Mouse (Mus musculus) CD4-positive, CD25-positive, alpha-beta regulatory T cell, adult 2 months (primary cell): ENCODE data around the gene Tenm2.

Experiments used
- DNase-seq: peaks from one replicate; pipeline ENCODE4 v3.0.0-alpha.2; 2012; ENCODE audit warnings: low read depth, low spot score

Gene Tenm2

GRCm38 (mm10) chr11:37107069-37107468, 128.7 kb downstream of the Tenm2 start:
- DNase-seq, result no peak

DNA sequence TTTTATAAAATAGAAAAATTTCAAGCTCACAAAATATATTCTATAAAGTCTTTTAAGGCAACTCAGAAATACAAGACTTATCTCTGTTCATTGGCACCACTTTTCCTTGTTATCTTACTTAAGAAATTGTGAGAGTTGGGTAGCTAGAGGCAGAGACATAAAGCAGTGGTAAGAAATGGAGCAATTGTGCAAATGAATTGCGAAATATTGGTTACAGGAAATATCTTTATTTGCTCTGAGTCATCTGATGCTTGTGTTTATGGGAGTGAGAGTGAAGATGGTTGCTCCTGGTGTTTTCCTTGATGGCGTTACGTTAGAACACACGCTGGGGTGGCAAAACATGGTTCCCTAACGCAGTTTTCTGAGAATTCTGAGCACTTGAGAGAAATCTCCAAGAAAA, 156.4 kb downstream of the Tenm2 start:
- DNase-seq, result no peak

DNA sequence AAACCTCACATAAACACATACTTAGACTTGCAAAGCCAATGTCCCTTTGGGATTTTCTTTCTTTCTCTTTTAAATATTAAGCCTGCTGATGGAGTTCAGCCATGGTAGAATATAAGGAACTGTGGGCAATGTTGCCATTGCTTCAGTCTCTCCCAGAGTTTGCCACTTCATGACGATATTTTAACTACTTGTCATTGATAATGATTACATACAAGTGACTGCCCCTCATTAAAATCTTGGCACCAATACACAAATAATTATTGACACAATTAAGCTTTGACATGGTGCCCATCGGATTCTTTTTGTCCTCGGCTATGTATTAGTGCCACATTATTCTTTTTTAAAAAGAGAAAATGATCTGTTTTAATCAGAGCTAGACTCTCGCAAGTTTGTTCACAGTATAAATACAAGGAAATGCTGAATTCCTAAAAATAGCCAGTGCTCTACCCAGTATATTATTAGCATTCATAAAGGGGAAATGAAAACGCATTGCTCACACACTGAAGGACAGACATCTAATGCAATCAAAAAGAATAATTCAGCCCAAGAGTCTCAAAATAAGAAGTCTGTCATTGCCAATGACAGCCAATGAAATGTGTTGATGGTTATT, 158.7 kb downstream of the Tenm2 start:
- DNase-seq, result no peak

DNA sequence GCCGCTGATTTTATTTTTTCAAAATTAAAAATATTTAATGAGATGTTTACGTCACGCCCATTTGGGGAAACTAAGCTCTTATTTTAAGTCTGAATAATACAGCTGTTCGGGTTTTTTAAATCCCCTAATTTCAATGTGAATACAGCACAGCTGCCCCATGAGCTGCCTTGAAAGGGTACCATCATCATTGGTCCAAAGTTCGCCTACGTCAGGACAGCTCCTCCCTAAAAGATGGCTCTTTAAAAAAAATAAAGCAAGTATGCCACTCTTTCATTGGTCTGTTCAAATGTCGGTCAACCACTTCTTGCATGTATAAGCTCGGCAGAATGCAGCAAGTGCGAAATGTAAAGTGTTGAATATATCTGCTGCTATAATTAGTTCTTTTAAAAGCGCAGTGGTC, 160.4 kb downstream of the Tenm2 start:
- DNase-seq, result no peak

GRCm38 (mm10) chr11:37065459-37065858, 170.3 kb downstream of the Tenm2 start:
- DNase-seq, result no peak

- DNase-seq, result no peak
Measured at GRCm38 (mm10) chr11:37046671-37047070, 189.1 kb downstream of the Tenm2 start.

DNA sequence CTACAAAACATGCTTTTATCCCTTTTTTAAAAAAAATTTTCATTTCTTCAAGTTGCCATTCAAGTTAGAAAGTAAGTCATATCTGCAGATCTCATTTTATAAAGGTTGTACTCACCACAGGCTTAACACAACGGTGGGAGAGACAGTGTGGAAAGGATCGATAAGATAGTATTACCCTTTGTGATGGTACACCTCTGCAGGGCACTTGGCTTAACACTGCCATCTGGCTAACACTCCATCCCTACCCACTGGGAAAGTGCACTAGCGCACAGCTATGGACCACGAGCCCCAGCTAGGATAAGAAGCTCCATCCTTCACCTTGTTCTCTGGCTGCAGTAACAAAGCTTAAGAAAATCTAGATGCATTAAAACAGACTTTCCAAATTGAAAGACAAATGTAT, 194.5 kb downstream of the Tenm2 start:
- DNase-seq, result no peak

DNA sequence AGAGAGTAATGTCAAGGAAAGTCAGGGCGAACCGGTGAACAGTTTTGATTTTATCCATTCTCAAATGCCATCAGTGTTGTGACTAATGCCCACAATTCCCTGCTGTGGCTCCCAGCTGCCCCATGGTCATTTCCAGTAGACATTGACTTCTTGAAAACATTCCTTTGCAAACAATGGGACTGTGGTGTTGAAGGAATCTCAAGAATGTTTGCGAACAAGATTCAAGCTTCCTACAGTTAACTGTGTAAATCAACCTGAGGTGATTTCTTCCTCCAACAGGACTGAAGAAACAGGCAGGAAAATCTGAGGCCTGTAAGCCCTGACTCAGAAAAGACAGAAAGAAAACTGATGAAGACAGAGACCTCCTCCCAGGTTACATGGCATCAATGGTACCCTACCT, 196.5 kb downstream of the Tenm2 start:
- DNase-seq, result no peak

DNA sequence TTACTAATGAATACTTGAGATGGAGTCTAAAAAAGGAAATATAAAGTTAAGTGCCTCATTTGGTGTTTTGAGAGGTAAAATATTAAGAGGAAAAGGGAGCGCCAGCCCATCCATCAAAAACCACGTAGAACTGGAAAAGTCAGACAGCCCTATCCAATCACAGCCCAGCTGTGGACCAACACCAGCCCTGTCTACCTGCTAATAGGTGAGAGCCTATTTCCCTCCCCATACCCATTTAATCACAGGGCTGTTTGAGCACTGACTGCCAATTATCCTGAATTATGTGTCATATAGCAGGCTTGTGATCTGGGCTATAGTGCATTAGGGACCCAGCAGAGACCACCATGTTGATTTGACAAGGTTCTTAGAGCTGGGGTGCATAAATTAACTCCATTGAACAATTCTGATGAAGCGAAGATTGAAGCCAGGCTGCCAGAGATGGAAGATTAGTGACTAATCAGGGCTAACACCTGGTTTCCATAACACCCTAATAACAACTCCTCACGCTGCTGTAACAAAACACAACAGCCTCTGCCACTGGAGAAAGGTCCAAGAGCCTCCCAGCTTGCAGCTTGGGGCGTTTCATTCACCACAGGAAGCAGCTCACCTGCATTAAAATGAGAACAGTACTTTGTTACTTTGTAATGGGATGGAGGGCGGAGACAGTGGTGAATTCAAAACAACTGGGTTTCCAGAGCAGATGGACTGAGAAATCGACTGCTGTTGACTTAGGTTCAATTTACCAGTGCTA, 204.3 kb downstream of the Tenm2 start:
- no peak for DNase-seq

DNA sequence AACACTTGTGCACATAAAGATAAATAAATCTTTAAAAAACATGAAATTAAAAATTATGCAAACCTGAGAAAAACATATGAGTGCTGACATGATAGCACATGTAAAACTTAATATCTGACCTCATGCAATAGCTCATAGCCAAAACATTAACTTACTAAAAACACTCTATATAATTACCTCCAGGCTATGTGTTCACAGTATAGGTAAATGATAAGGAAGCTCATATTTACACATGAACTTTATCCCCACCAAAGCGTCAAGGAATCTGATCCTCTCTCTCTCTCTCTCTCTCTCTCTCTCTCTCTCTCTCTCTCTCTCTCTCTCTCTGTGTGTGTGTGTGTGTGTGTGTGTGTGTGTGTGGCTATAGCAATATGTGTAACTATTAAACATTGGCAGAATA, 223.9 kb downstream of the Tenm2 start:
- DNase-seq, result no peak

DNA sequence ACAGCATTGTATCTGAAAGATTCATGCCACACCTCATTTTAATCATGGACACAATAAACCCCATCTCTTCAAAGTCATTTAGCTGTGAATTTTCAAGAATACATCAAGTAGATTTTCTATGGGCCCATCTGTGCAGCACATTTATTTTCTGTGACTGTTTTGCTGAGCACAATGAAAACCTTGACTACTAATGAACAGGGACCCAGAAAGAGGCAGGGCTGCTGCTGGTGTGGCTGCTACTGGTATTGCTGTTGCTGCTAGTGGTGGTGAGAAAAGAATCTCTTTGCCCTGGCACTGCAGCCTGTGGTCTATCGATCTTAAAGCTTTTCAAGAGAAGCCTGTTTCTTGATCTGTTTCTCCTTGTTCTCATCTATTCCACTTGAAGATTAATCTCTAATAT, 226.5 kb downstream of the Tenm2 start:
- DNase-seq, result no peak

DNA sequence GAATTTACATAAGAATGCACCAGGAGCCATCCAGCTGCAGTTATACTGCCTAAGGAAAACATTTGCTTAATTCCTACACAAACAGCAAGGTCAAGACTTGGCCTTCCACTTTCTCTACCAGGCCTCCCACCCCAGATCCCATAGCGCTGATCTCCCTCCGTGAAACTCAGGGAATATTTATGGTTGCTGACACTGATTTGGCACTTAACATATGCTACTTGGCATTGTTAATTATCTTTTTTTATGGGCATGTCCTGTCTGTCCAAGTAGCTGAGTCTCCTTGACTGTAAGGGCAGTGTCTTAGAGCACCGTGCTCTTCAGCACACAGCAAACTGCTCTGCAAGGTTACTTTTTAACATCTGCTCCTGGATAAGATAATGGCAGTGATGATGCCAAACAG, 238.1 kb downstream of the Tenm2 start:
- DNase-seq, result no peak

GRCm38 (mm10) chr11:36990895-36991294, 244.9 kb downstream of the Tenm2 start:
- no peak for DNase-seq

DNA sequence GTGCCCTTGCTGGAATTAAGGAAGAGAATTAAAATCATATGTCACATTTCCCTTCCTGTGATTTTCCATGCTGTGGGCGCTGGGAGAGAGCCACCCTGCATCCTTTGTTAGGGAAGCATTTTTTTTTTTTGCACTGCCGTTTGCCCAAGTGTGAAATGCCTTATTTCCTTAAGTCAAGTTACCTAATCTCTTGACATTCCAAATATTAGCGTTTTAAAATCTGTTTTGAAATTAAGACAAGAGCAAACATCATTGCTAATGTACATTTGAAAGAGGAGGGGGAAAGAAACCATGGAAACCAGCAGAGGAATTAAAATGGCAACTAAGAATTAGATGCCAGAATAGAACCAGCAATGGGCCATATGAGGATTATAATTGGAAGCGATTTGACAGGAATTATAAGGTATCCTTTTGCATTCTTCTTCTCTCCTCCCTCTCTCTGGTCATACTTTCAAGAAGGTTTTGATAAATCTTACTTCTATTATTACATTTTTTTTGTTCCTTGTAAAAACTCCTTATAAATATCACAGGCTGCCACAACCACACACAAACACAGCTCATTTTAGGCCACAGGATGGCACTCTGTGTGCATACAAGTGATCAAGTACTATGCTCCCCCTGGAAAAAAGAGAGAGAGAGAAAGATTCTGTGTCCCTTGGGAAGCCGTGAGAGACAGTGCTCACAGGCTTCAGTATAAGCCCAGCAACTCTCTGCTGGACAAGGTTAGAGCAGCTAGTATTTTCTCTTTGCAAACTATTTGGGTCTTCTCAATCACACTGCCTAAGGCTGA, 246.8 kb downstream of the Tenm2 start:
- no peak for DNase-seq

- no peak for DNase-seq
Measured at GRCm38 (mm10) chr11:36974142-36974541, 261.6 kb downstream of the Tenm2 start.

GRCm38 (mm10) chr11:36958102-36958501, 277.7 kb downstream of the Tenm2 start:
- DNase-seq, result no peak

GRCm38 (mm10) chr11:36941429-36941828, 294.3 kb downstream of the Tenm2 start:
- no peak for DNase-seq

DNA sequence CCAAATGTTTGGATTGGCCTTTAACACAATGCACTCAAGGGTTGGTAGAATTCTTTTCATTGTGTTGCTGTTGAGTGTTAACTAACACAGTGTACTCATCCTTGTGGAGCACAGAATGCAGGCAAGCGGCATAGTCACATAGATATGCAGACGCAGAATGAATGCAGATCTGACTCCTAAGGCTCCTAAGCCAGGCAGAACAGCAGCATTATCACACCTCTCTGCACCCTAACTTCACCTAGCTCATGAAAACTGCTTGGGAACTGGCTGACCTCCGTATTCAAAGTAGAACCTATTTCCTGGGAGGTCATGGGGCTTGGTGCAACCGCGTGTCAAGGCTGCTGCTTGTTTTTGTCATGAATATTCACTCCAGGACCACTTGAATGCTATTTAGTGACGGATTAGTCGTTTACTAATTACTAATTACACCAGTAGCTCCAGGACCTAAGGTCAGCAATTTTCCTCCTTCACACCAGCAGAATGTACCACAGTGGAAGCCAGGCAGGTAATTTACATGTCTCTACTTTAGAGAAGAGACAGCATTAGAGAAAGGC, 295.1 kb downstream of the Tenm2 start:
- DNase-seq, result no peak

DNA sequence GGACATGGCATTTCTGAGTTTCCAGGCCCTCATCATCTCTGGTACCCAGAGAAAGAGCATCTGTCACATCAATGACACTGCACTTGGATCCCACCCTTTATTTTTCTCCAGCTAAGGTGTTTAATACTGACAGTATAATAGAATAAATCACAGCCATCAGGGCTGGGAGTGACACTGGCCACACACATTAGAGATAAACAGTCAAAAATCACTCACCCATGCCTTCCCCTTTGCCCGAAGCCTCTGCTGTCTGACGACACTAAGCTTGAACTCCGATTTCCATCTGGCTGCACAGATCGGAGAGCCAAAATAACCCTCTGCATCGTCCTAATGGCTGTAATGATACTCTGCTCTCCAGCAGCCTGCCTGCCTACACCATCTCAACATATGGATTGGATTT, 305.9 kb downstream of the Tenm2 start:
- no peak for DNase-seq

DNA sequence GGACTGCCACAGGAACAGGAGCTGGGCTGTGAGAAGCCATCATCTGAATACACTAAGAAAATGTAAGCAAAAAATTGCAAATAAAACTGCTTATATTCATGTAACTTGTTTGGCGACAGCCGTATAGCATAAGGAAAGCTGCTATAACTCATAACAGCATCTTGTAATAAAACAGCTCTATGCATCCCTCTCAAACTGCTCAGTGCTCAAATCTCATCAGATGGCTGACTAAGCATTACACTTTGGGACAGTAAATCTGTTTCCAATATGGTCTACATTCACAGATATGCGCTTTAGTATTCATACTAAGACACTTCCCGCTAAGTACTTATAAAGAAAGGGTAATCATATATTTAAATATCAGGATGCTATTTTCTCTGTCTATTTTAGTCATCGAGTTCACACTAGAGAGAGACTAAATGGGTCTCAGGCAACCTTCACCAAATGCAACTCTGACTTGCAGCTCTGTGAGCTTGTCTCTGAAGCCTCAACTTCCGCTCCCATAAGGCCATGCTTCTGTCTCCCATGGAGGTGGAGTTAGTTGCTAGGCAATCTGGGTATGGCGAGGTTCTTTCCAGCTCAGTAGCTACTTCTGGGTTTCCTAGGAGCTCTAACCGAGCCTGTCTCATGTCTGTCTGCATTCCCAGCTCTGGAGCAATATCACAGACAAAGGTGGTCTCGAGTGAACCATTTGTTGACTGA, 308.9 kb downstream of the Tenm2 start:
- DNase-seq, result no peak

DNA sequence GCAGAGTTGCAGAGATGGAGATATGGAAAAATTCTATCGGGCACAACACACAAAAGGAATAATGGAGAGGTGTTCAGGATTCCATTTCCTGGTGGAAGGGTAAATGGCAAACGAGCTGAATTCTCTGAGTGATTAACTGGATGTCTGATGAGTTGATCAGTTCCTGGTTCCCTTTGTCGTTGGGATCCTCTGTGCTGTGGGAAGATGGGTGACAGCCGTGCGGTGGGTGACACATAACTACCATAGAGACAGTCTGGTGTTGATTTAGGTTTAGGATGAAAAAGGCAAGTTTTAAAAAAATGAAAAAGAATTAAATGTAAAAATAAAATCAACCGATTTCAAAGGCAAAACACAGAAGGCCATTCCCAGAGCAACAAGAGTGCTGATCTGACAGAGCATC, 316.5 kb downstream of the Tenm2 start:
- no peak for DNase-seq

DNA sequence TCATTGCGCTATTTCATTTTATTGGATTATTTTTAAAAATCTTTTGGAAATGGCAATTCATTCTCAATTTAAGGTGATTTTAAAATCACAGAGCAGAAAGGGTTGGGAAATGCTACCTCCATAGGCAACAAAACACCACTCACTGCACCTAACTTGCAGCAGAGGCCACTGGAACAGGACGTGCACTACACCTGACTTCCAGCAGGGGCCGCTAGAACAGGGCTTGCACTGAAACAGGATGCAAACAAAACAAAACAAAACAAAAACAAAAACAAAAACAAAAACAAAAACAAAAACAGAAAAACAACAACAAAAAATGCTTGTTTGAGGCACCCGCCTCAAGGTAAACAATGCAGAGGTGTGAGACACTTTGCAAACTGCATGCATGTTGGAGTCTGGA, 324.4 kb downstream of the Tenm2 start:
- DNase-seq, result no peak
